Mouse (Mus musculus): Measurements from ENCODE around the gene Iqcc.

The Iqcc gene

GRCm38 (mm10) chr4:129578466-129578865, 40.4 kb downstream of the Iqcc start, which contains the start of gene Fam167b:
Fam167b (minus strand) TSS chr4:129578549.
- no peak for DNase-seq (ENCODE audit: low spot score in 2 of 2)

GRCm38 (mm10) chr4:129577688-129578087, 41.2 kb downstream of the Iqcc start:
- no peak for DNase-seq (ENCODE audit: low spot score in 2 of 2)

- DNase-seq (ENCODE audit: low spot score in 2 of 2): peak; percentile 12 to 43
Measured at GRCm38 (mm10) chr4:129576863-129577491, 41.9 kb downstream of the Iqcc start.

GRCm38 (mm10) chr4:129575171-129575844, 43.6 kb downstream of the Iqcc start:
- no peak for DNase-seq (ENCODE audit: low spot score in 2 of 2)

- DNase-seq (ENCODE audit: low spot score in 2 of 2): no peak
Measured at GRCm38 (mm10) chr4:129573430-129573829, 45.5 kb downstream of the Iqcc start, which contains the start of gene Lck. Lck (minus strand) TSS chr4:129573641.

- DNase-seq (ENCODE audit: low spot score in 2 of 2): no peak
Measured at GRCm38 (mm10) chr4:129573093-129573370, 45.9 kb downstream of the Iqcc start.

- no peak for DNase-seq (ENCODE audit: low spot score in 2 of 2)
Measured at GRCm38 (mm10) chr4:129572236-129573092, 46.4 kb downstream of the Iqcc start.

GRCm38 (mm10) chr4:129571551-129572084, 47.3 kb downstream of the Iqcc start:
- DNase-seq (ENCODE audit: low spot score in 2 of 2): no peak

- DNase-seq (ENCODE audit: low spot score in 2 of 2): no peak
Measured at GRCm38 (mm10) chr4:129570028-129570427, 48.9 kb downstream of the Iqcc start.

- no peak for DNase-seq (ENCODE audit: low spot score in 2 of 2)
Measured at GRCm38 (mm10) chr4:129568366-129568765, 50.5 kb downstream of the Iqcc start.

GRCm38 (mm10) chr4:129565139-129565538, 53.8 kb downstream of the Iqcc start:
- no peak for DNase-seq (ENCODE audit: low spot score in 2 of 2)

Measured in frontal cortex, postnatal 25 days (tissue).